Mouse (Mus musculus): ENCODE measurements at regions not wholly inside any gene's neighbourhood (a gene's known extent, or its start where the extent isn't known, plus 50 kb on each side); places are given as distances from the start of the nearest gene placed in this dataset.

DNA sequence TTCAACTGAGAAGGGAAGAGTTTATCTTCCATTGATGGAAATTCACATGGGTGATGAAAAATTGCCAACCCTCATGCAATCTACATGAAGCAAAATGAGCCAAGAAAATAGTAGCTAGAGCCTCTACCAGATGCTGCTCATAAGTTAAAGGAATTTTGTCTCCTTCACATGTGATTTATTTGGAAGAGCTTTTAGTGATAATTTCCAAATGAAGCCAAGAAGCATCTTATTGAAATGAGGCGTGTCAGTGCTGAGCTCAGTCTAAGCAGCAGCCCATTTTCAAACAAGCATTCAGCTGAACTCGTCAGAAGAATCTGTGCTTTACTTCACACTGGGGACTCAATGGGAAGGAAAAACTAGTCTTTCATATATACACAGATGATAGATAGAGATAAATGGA is 190.0 kb upstream of the Tmtc1 start:
- TF ChIP-seq CTCF (IDR thresholded peaks at IDR 0.05; ENCODE audit: low read depth) (no peak), EP300 (IDR thresholded peaks at IDR 0.05; ENCODE audit: low read depth) (no peak)
